Mouse (Mus musculus) C2C12 (cell line): ENCODE results near the gene Psg21.

Experiments
- CTCF ChIP-seq: IDR thresholded peaks from one replicate; pipeline ENCODE4 v1.5.1; 2011; ENCODE audit not compliant: control insufficient read depth, insufficient read depth, insufficient read length
- MAX ChIP-seq: IDR thresholded peaks from one replicate; pipeline ENCODE4 v1.6.1; 2011; ENCODE audit warnings: mild to moderate bottlenecking, control low read depth

GRCm38 (mm10) chr7:18686085-18686484 lies 29.6 kb upstream of the Psg21 start, which contains the start of gene Psg20:
- no peak for TF ChIP-seq MAX
- no peak for TF ChIP-seq CTCF
